Mouse (Mus musculus) lung, embryonic 15.5 days (tissue): ENCODE measurements around the gene Slmap. TPM values are rescaled to one million over a fixed set of nuclear protein-coding genes. Genes with fewer than 3 reads are reported as not detected.

Source experiments
- ATAC-seq: fragments of 200-750 bp; cut with Nextera tagmentation; 2 replicates; pipeline ENCODE4 v1.8.0; 2017; ENCODE audit warnings: moderate number of reproducible peaks, borderline replicate concordance; ENCODE audit not compliant: low FRiP score, low TSS enrichment; ENCODE audit errors: extremely low read depth
- H3K27ac ChIP-seq: fragments of 300-500 bp; sonication (generic); 2 replicates; pipeline ENCODE4 v1.5.1; 2015; ENCODE audit warnings: moderate library complexity, mild to moderate bottlenecking, inconsistent platforms
- H3K27me3 ChIP-seq: fragments of 300-500 bp; sonication (generic); 2 replicates; pipeline ENCODE4 v1.6.1; 2015; ENCODE audit warnings: inconsistent platforms
- H3K36me3 ChIP-seq: fragments of 300-500 bp; sonication (generic); 2 replicates; pipeline ENCODE4 v1.6.1; 2015; ENCODE audit warnings: inconsistent platforms
- H3K4me1 ChIP-seq: fragments of 300-500 bp; sonication (generic); 2 replicates; pipeline ENCODE4 v1.6.1; 2015; ENCODE audit warnings: inconsistent platforms
- H3K4me2 ChIP-seq: fragments of 300-500 bp; sonication (generic); 2 replicates; pipeline ENCODE4 v1.6.1; 2015; ENCODE audit warnings: inconsistent platforms, mild to moderate bottlenecking, moderate library complexity
- H3K4me3 ChIP-seq: fragments of 300-500 bp; sonication (generic); 2 replicates; pipeline ENCODE4 v1.5.1; 2015; ENCODE audit warnings: mild to moderate bottlenecking, inconsistent platforms
- H3K9ac ChIP-seq: fragments of 300-500 bp; sonication (generic); 2 replicates; pipeline ENCODE4 v1.6.1; 2015; ENCODE audit warnings: inconsistent platforms
- H3K9me3 ChIP-seq: fragments of 300-500 bp; sonication (generic); 2 replicates; pipeline ENCODE4 v1.6.1; 2016; ENCODE audit warnings: inconsistent platforms
- WGBS: fragments of 180-500 bp; shearing (Covaris S2); methylation state at CpG from one replicate; pipeline ENCODE4 v1.1.7; 2015; 5-methylcytosine and 5-hydroxymethylcytosine counted together
- polyA plus RNA-seq: library from polyadenylated mRNA; unstranded; fragments of >200 nt; fragmentation: Nextera tagmentation; extraction: Ambion mirVana; gene quantifications from 2 replicates; pipeline ENCODE4 v1.2.1, GENCODE M21; 2015

The Slmap gene
- polyA plus RNA-seq, 1 experiment from 2014 or later, result 26.4 TPM

- Histone ChIP-seq H3K4me2 (no peak overlapping the region), H3K9me3 (no peaks in the 10 kb centered on the region), H3K4me3 (no peak overlapping the region), H3K4me1 (0 out of 2 replicates have a peak, but pooled peaks cover 5% of the 10 kb centered on the region), H3K9ac (no peak overlapping the region), H3K36me3 (no peaks in the 10 kb centered on the region), H3K27me3 (no peaks in the 10 kb centered on the region), H3K27ac (no peak overlapping the region)
- no peak for ATAC-seq
- 72% methylated on average over 3 of the region's 3 CpGs for WGBS
Observed at GRCm38 (mm10) chr14:26552853-26553252, 18.1 kb upstream of the Slmap start.

GRCm38 (mm10) chr14:26552441-26552840 is 17.7 kb upstream of the Slmap start:
- Histone ChIP-seq H3K27ac (no peak overlapping the region), H3K4me1 (0 out of 2 replicates have a peak, but pooled peaks cover under 1% of the 10 kb centered on the region), H3K27me3 (no peaks in the 10 kb centered on the region), H3K36me3 (no peaks in the 10 kb centered on the region), H3K9me3 (no peaks in the 10 kb centered on the region), H3K4me3 (no peak overlapping the region), H3K9ac (no peak overlapping the region), H3K4me2 (no peak overlapping the region)
- WGBS, result 78% methylated on average over 2 of the region's 2 CpGs
- ATAC-seq, result no peak

GRCm38 (mm10) chr14:26550712-26551111 is 16.0 kb upstream of the Slmap start:
- Histone ChIP-seq H3K4me2 (no peak overlapping the region), H3K9me3 (no peaks in the 10 kb centered on the region), H3K4me3 (no peak overlapping the region), H3K27ac (no peak overlapping the region), H3K36me3 (no peaks in the 10 kb centered on the region), H3K9ac (no peak overlapping the region), H3K27me3 (no peaks in the 10 kb centered on the region), H3K4me1 (no peaks in the 10 kb centered on the region)
- 86% methylated on average over 8 of the region's 8 CpGs for WGBS
- ATAC-seq, result no peak

GRCm38 (mm10) chr14:26547516-26548488 is 13.1 kb upstream of the Slmap start:
- Histone ChIP-seq H3K9ac (no peak overlapping the region), H3K4me2 (no peak overlapping the region), H3K27ac (no peak overlapping the region), H3K9me3 (no peaks in the 10 kb centered on the region), H3K27me3 (no peaks in the 10 kb centered on the region), H3K4me3 (no peak overlapping the region), H3K4me1 (no peaks in the 10 kb centered on the region), H3K36me3 (no peaks in the 10 kb centered on the region)
- 68% methylated on average over 10 of the region's 10 CpGs for WGBS
- ATAC-seq, result no peak

- H3K9me3 ChIP-seq, result no peaks in the 10 kb centered on the region
- no peak overlapping the region for H3K27ac ChIP-seq
- H3K9ac ChIP-seq, result no peak overlapping the region
- no peaks in the 10 kb centered on the region for H3K36me3 ChIP-seq
- H3K4me3 ChIP-seq, result no peak overlapping the region
- ATAC-seq, result no peak
- H3K4me1 ChIP-seq, result no peaks in the 10 kb centered on the region
- 88% methylated on average over 1 of the region's 1 CpGs for WGBS
- no peak overlapping the region for H3K4me2 ChIP-seq
- no peaks in the 10 kb centered on the region for H3K27me3 ChIP-seq
Observed at GRCm38 (mm10) chr14:26542136-26542535, 7.4 kb upstream of the Slmap start.

GRCm38 (mm10) chr14:26540577-26540976 is 5.8 kb upstream of the Slmap start:
- Histone ChIP-seq H3K4me3 (no peak overlapping the region), H3K9ac (no peak overlapping the region), H3K4me2 (no peak overlapping the region), H3K36me3 (no peaks in the 10 kb centered on the region), H3K9me3 (no peaks in the 10 kb centered on the region), H3K27me3 (no peaks in the 10 kb centered on the region), H3K4me1 (no peaks in the 10 kb centered on the region), H3K27ac (no peak overlapping the region)
- WGBS, result 39% methylated on average over 1 of the region's 1 CpGs
- no peak for ATAC-seq

- H3K27ac ChIP-seq, result no peak overlapping the region
- H3K27me3 ChIP-seq, result no peaks in the 10 kb centered on the region
- H3K4me2 ChIP-seq, result no peak overlapping the region
- no peak overlapping the region for H3K4me3 ChIP-seq
- 0 out of 2 replicates have a peak, but pooled peaks cover 3% of the 10 kb centered on the region for H3K4me1 ChIP-seq
- H3K9ac ChIP-seq, result no peak overlapping the region
- H3K9me3 ChIP-seq, result no peaks in the 10 kb centered on the region
- H3K36me3 ChIP-seq, result no peaks in the 10 kb centered on the region
- WGBS, result 72% methylated on average over 4 of the region's 4 CpGs
- ATAC-seq, result no peak
Observed at GRCm38 (mm10) chr14:26539241-26539640, 4.5 kb upstream of the Slmap start.

- H3K9ac ChIP-seq, result peak overlapping the region; percentile 96
- peak; percentile 81 for ATAC-seq
- under 1% methylated on average over 85 of the region's 92 CpGs for WGBS
- H3K9me3 ChIP-seq, result no peaks in the 10 kb centered on the region
- peak overlapping the region; percentile 59 for H3K27ac ChIP-seq
- no peaks in the 10 kb centered on the region for H3K36me3 ChIP-seq
- peak overlapping the region; percentile 76 for H3K4me3 ChIP-seq
- peaks cover 32% of the 10 kb centered on the region for H3K4me1 ChIP-seq
- peak overlapping the region; percentile 88 for H3K4me2 ChIP-seq
- H3K27me3 ChIP-seq, result no peaks in the 10 kb centered on the region
Observed at GRCm38 (mm10) chr14:26533821-26534756, 642 bp downstream of the Slmap start.

GRCm38 (mm10) chr14:26533267-26533666 is 1.5 kb downstream of the Slmap start:
- ATAC-seq, result no peak
- H3K27me3 ChIP-seq, result no peaks in the 10 kb centered on the region
- WGBS, result 10% methylated on average over 19 of the region's 19 CpGs
- H3K9me3 ChIP-seq, result no peaks in the 10 kb centered on the region
- peak overlapping the region; percentile 76 for H3K4me3 ChIP-seq
- H3K9ac ChIP-seq, result peak overlapping the region; percentile 96
- H3K36me3 ChIP-seq, result no peaks in the 10 kb centered on the region
- peaks cover 32% of the 10 kb centered on the region for H3K4me1 ChIP-seq
- no peak overlapping the region for H3K27ac ChIP-seq
- H3K4me2 ChIP-seq, result peak overlapping the region; percentile 88

- Histone ChIP-seq H3K4me1 (peaks cover 32% of the 10 kb centered on the region), H3K4me3 (peak overlapping the region; percentile 76)
- no peak for ATAC-seq
Observed at GRCm38 (mm10) chr14:26532752-26533151, 2.0 kb downstream of the Slmap start.

GRCm38 (mm10) chr14:26531410-26532313 is 3.1 kb downstream of the Slmap start:
- H3K27ac ChIP-seq, result no peak overlapping the region
- no peak overlapping the region for H3K4me3 ChIP-seq
- no peak for ATAC-seq
- WGBS, result 68% methylated on average over 10 of the region's 10 CpGs
- H3K9me3 ChIP-seq, result no peaks in the 10 kb centered on the region
- no peak overlapping the region for H3K9ac ChIP-seq
- H3K4me1 ChIP-seq, result peaks cover 32% of the 10 kb centered on the region
- H3K36me3 ChIP-seq, result no peaks in the 10 kb centered on the region
- H3K27me3 ChIP-seq, result no peaks in the 10 kb centered on the region
- peak overlapping the region; percentile 36; the same call in 1 of the 2 replicates for H3K4me2 ChIP-seq

More at GRCm38 (mm10) chr14:26532752-26533151, 2.0 kb downstream of the Slmap start:
- Histone ChIP-seq H3K9ac (peak overlapping the region; percentile 96; the same call in 1 of the 2 replicates), H3K27me3 (no peaks in the 10 kb centered on the region), H3K27ac (no peak overlapping the region), H3K9me3 (no peaks in the 10 kb centered on the region), H3K4me2 (peak overlapping the region; percentile 88), H3K36me3 (no peaks in the 10 kb centered on the region)
- 37% methylated on average over 9 of the region's 9 CpGs for WGBS
